Mouse (Mus musculus) neural tube, embryonic 11.5 days (tissue): ENCODE measurements around the gene Atrip. TPM values are rescaled to one million over a fixed set of nuclear protein-coding genes. Genes with fewer than 3 reads are reported as not detected.

Experiments
- ATAC-seq: fragments of 200-750 bp; cut with Nextera tagmentation; 2 replicates; pipeline ENCODE4 v1.8.0; 2017; ENCODE audit warnings: moderate number of reproducible peaks, mild to moderate bottlenecking, moderate TSS enrichment, moderate library complexity; ENCODE audit not compliant: insufficient read depth, low FRiP score, low TSS enrichment
- DNase-seq: peaks from one replicate; pipeline ENCODE4 v3.0.0-alpha.2; 2015; ENCODE audit warnings: low spot score
- H3K27ac ChIP-seq: fragments of 300-500 bp; sonication (generic); 2 replicates; pipeline ENCODE4 v1.5.1; 2014; ENCODE audit warnings: low read depth, mild to moderate bottlenecking, low read length
- H3K27me3 ChIP-seq: fragments of 300-500 bp; sonication (generic); 2 replicates; pipeline ENCODE4 v1.6.1; 2014; ENCODE audit warnings: mild to moderate bottlenecking, low read length, mixed read lengths; ENCODE audit not compliant: control insufficient read depth, insufficient read depth
- H3K36me3 ChIP-seq: fragments of 300-500 bp; sonication (generic); 2 replicates; pipeline ENCODE4 v1.6.1; 2014; ENCODE audit warnings: mild to moderate bottlenecking, low read length, moderate library complexity, mixed read lengths; ENCODE audit not compliant: control insufficient read depth, insufficient read depth
- H3K4me1 ChIP-seq: fragments of 300-500 bp; sonication (generic); 2 replicates; pipeline ENCODE4 v1.6.1; 2014; ENCODE audit warnings: low read length, mixed read lengths; ENCODE audit not compliant: control insufficient read depth, insufficient read depth
- H3K4me2 ChIP-seq: fragments of 300-500 bp; sonication (generic); 2 replicates; pipeline ENCODE4 v1.6.1; 2014; ENCODE audit warnings: low read depth, mild to moderate bottlenecking, moderate library complexity
- H3K4me3 ChIP-seq: fragments of 300-500 bp; sonication (generic); 2 replicates; pipeline ENCODE4 v1.5.1; 2014; ENCODE audit warnings: low read depth, low read length
- H3K9ac ChIP-seq: fragments of 300-500 bp; sonication (generic); 2 replicates; pipeline ENCODE4 v1.6.1; 2014; ENCODE audit warnings: mild to moderate bottlenecking, low read length
- H3K9me3 ChIP-seq: fragments of 300-500 bp; sonication (generic); 2 replicates; pipeline ENCODE4 v1.6.1; 2016; ENCODE audit warnings: low read length; ENCODE audit not compliant: control insufficient read depth
- WGBS: fragments of 180-500 bp; shearing (Covaris S2); extraction: QIAGEN DNeasy Blood & Tissue Kit; methylation state at CpG from one replicate; pipeline ENCODE4 v1.1.7; 2014; 5-methylcytosine and 5-hydroxymethylcytosine counted together
- polyA plus RNA-seq: library from polyadenylated mRNA; unstranded; fragments of >200 nt; fragmentation: Nextera tagmentation; extraction: Ambion mirVana; gene quantifications from 2 replicates; pipeline ENCODE4 v1.2.1, GENCODE M21; 2014

The Atrip gene
- polyA plus RNA-seq, 1 experiment from 2014 or later: 25.3 TPM

GRCm38 (mm10) chr9:109040906-109041305 is 33.0 kb downstream of the Atrip start:
- no peaks in the 10 kb centered on the region for H3K4me1 ChIP-seq
- DNase-seq (no peak), ATAC-seq (no peak)
- no peaks in the 10 kb centered on the region for H3K36me3 ChIP-seq
- H3K27me3 ChIP-seq: no peaks in the 10 kb centered on the region
- no peak overlapping the region for H3K4me3 ChIP-seq
- H3K27ac ChIP-seq: no peak overlapping the region
- no peak overlapping the region for H3K4me2 ChIP-seq
- H3K9ac ChIP-seq: no peak overlapping the region
- H3K9me3 ChIP-seq: no peaks in the 10 kb centered on the region
- 57% methylated on average over 6 of the region's 6 CpGs for WGBS

- WGBS: 82% methylated on average over 8 of the region's 8 CpGs
- no peaks in the 10 kb centered on the region for H3K9me3 ChIP-seq
- no peak overlapping the region for H3K27ac ChIP-seq
- no peak overlapping the region for H3K4me3 ChIP-seq
- no peak for DNase-seq
- H3K27me3 ChIP-seq: no peaks in the 10 kb centered on the region
- H3K4me1 ChIP-seq: no peaks in the 10 kb centered on the region
- no peak overlapping the region for H3K9ac ChIP-seq
- H3K36me3 ChIP-seq: no peaks in the 10 kb centered on the region
- H3K4me2 ChIP-seq: no peak overlapping the region
- ATAC-seq: no peak
Measured at GRCm38 (mm10) chr9:109040216-109040615, 33.7 kb downstream of the Atrip start.

GRCm38 (mm10) chr9:109039681-109040080 is 34.2 kb downstream of the Atrip start:
- H3K4me1 ChIP-seq: no peaks in the 10 kb centered on the region
- no peak overlapping the region for H3K27ac ChIP-seq
- no peak overlapping the region for H3K4me3 ChIP-seq
- H3K27me3 ChIP-seq: no peaks in the 10 kb centered on the region
- H3K4me2 ChIP-seq: no peak overlapping the region
- no peak overlapping the region for H3K9ac ChIP-seq
- H3K36me3 ChIP-seq: no peaks in the 10 kb centered on the region
- no peaks in the 10 kb centered on the region for H3K9me3 ChIP-seq
- no peak for ATAC-seq
- no peak for DNase-seq
- 87% methylated on average over 4 of the region's 4 CpGs for WGBS

- H3K27me3 ChIP-seq: no peaks in the 10 kb centered on the region
- no peak overlapping the region for H3K27ac ChIP-seq
- peak overlapping the region; percentile 56 for H3K4me3 ChIP-seq
- peak overlapping the region; percentile 87 for H3K4me2 ChIP-seq
- no peaks in the 10 kb centered on the region for H3K36me3 ChIP-seq
- DNase-seq: no peak
- peak overlapping the region; percentile 73 for H3K9ac ChIP-seq
- 21% methylated on average over 8 of the region's 8 CpGs for WGBS
- H3K9me3 ChIP-seq: no peaks in the 10 kb centered on the region
- ATAC-seq: no peak
- no peaks in the 10 kb centered on the region for H3K4me1 ChIP-seq
Measured at GRCm38 (mm10) chr9:109038901-109039364, 35.0 kb downstream of the Atrip start.

GRCm38 (mm10) chr9:109038086-109038895 is 35.6 kb downstream of the Atrip start, which contains the start of gene Shisa5:
Gene Shisa5, plus strand, starts transcription at chr9:109038565.
- 0% methylated on average over 37 of the region's 40 CpGs for WGBS

GRCm38 (mm10) chr9:109032435-109032834 is 41.5 kb downstream of the Atrip start:
- no peak for DNase-seq
- H3K9me3 ChIP-seq: no peaks in the 10 kb centered on the region
- no peak for ATAC-seq
- no peak overlapping the region for H3K4me2 ChIP-seq
- no peak overlapping the region for H3K27ac ChIP-seq
- H3K4me1 ChIP-seq: no peaks in the 10 kb centered on the region
- H3K4me3 ChIP-seq: no peak overlapping the region
- H3K9ac ChIP-seq: no peak overlapping the region
- no peaks in the 10 kb centered on the region for H3K27me3 ChIP-seq
- WGBS: 89% methylated on average over 6 of the region's 6 CpGs
- no peaks in the 10 kb centered on the region for H3K36me3 ChIP-seq

More at GRCm38 (mm10) chr9:109038086-109038895, 35.6 kb downstream of the Atrip start, which contains the start of gene Shisa5:
- no peaks in the 10 kb centered on the region for H3K27me3 ChIP-seq
- peak; percentile 76 for ATAC-seq
- no peaks in the 10 kb centered on the region for H3K4me1 ChIP-seq
- peak within 1 kb of the TSS; percentile 87 for H3K4me2 ChIP-seq
- H3K27ac ChIP-seq: no peak within 1 kb of the TSS
- H3K4me3 ChIP-seq: peak within 1 kb of the TSS; percentile 56
- DNase-seq: peak; percentile 82
- peak within 1 kb of the TSS; percentile 73 for H3K9ac ChIP-seq
- H3K9me3 ChIP-seq: no peaks in the 10 kb centered on the region
- H3K36me3 ChIP-seq: no peaks in the 10 kb centered on the region

GRCm38 (mm10) chr9:109031686-109032085 is 42.2 kb downstream of the Atrip start:
- WGBS: 88% methylated on average over 8 of the region's 8 CpGs

GRCm38 (mm10) chr9:109031001-109031400 is 42.9 kb downstream of the Atrip start:
- H3K4me1 ChIP-seq: no peaks in the 10 kb centered on the region
- H3K9ac ChIP-seq: no peak overlapping the region
- H3K9me3 ChIP-seq: no peaks in the 10 kb centered on the region
- ATAC-seq: no peak
- H3K27me3 ChIP-seq: no peaks in the 10 kb centered on the region
- H3K4me3 ChIP-seq: no peak overlapping the region
- no peak overlapping the region for H3K27ac ChIP-seq
- H3K4me2 ChIP-seq: no peak overlapping the region
- H3K36me3 ChIP-seq: no peaks in the 10 kb centered on the region
- 91% methylated on average over 7 of the region's 7 CpGs for WGBS
- DNase-seq: no peak

More at GRCm38 (mm10) chr9:109031686-109032085, 42.2 kb downstream of the Atrip start:
- Histone ChIP-seq H3K4me1 (no peaks in the 10 kb centered on the region), H3K9me3 (no peaks in the 10 kb centered on the region), H3K4me2 (no peak overlapping the region), H3K36me3 (no peaks in the 10 kb centered on the region), H3K9ac (no peak overlapping the region), H3K4me3 (no peak overlapping the region), H3K27me3 (no peaks in the 10 kb centered on the region), H3K27ac (no peak overlapping the region)
- no peak for ATAC-seq
- no peak for DNase-seq

- Histone ChIP-seq H3K4me2 (no peak overlapping the region), H3K27me3 (no peaks in the 10 kb centered on the region), H3K9me3 (no peaks in the 10 kb centered on the region), H3K4me1 (no peaks in the 10 kb centered on the region), H3K36me3 (no peaks in the 10 kb centered on the region), H3K4me3 (no peak overlapping the region), H3K9ac (no peak overlapping the region), H3K27ac (no peak overlapping the region)
- ATAC-seq: no peak
- WGBS: 71% methylated on average over 3 of the region's 3 CpGs
- DNase-seq: no peak
Measured at GRCm38 (mm10) chr9:109030312-109030711, 43.6 kb downstream of the Atrip start.
